Mouse (Mus musculus) megakaryocyte-erythroid progenitor cell, adult 5-6 weeks (primary cell): ENCODE measurements around the gene Kazald1. TPM values are rescaled to one million over a fixed set of nuclear protein-coding genes. Genes with fewer than 3 reads are reported as not detected.

Experiments
- ATAC-seq: replicated peaks from 2 replicates; pipeline ENCODE4 v1.8.0; 2016; ENCODE audit warnings: mild to moderate bottlenecking, inconsistent platforms; ENCODE audit not compliant: severe bottlenecking, poor library complexity, low FRiP score, low TSS enrichment
- total RNA-seq, 2 experiments: library from RNA; stranded (forward) in 1 of 2; stranded (reverse) in 1 of 2; fragments of 200-1000, 215-1000 nt in 1 of 2; fragments of >200 nt in 1 of 2; fragmentation: Nextera tagmentation in 1 of 2; gene quantifications; 2 replicates each; pipeline ENCODE4 v1.2.3; 2014 to 2017

The Kazald1 gene
- total RNA-seq, 2 experiments from 2014 or later, result 1.2 to 1.7 TPM

DNA sequence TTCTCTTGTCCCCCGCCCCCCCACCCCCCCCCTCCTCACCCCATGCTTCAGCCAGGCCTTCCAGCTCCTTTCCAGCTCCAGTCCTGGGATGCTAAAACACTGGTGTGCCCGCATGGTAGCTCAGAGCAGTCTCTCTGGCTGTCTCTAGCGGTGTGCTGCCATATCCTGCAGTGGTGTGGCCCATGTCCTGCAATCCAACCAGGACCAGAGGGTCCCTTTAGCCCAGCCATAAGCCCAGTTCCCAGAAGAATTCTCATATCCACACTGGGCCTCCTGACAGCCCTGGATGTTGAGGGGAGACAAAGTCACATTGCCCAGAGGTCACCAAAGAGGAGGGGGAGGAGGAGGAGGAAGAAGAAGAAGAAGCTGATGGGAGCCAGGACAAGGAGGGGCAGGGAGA lies 39.7 kb downstream of the Kazald1 start:
- no peak for ATAC-seq

- no peak; the same call in 1 of the 2 replicates for ATAC-seq
Measured at GRCm38 (mm10) chr19:45116798-45117197, 41.8 kb downstream of the Kazald1 start.

Other genes starting within 250 kb of the Kazald1 start
- gene Slf2, start 144.1 kb upstream of the Kazald1 start, total RNA-seq (2014; fragmentation: Nextera tagmentation), result 34.3 and 38.4 TPM in 2 replicates
- 48.3 and 52.1 TPM in 2 replicates for gene Slf2, start 144.1 kb upstream of the Kazald1 start, total RNA-seq (2017)
- gene Sema4g, start 86.1 kb upstream of the Kazald1 start, total RNA-seq (2014; fragmentation: Nextera tagmentation), result 1.4 TPM in 1 of 2 replicates, not detected in the other
- gene Sema4g, start 86.1 kb upstream of the Kazald1 start, total RNA-seq (2017), result not detected in 2 replicates
- 32.5 and 37.0 TPM in 2 replicates for gene Twnk, start 69.6 kb upstream of the Kazald1 start, total RNA-seq (2014; fragmentation: Nextera tagmentation)
- 27.1 and 32.6 TPM in 2 replicates for gene Twnk, start 69.6 kb upstream of the Kazald1 start, total RNA-seq (2017)
- 32.2 and 48.4 TPM in 2 replicates for gene Mrpl43, start 68.8 kb upstream of the Kazald1 start, total RNA-seq (2014; fragmentation: Nextera tagmentation)
- gene Mrpl43, start 68.8 kb upstream of the Kazald1 start, total RNA-seq (2017), result 26.3 and 29.0 TPM in 2 replicates
- gene Lzts2, start 60.8 kb upstream of the Kazald1 start, total RNA-seq (2014; fragmentation: Nextera tagmentation), result 9.0 and 10.2 TPM in 2 replicates
- gene Lzts2, start 60.8 kb upstream of the Kazald1 start, total RNA-seq (2017), result 7.8 and 7.9 TPM in 2 replicates
- not detected in 2 replicates for gene Pdzd7, start 29.5 kb upstream of the Kazald1 start, total RNA-seq (2014; fragmentation: Nextera tagmentation)
- not detected in 2 replicates for gene Pdzd7, start 29.5 kb upstream of the Kazald1 start, total RNA-seq (2017)
- gene Sfxn3, start 27.7 kb upstream of the Kazald1 start, total RNA-seq (2014; fragmentation: Nextera tagmentation), result 10.6 and 23.4 TPM in 2 replicates
- 5.8 and 6.4 TPM in 2 replicates for gene Sfxn3, start 27.7 kb upstream of the Kazald1 start, total RNA-seq (2017)
- gene Tlx1, start 75.4 kb downstream of the Kazald1 start, total RNA-seq (2014; fragmentation: Nextera tagmentation), result not detected in 2 replicates
- not detected in 2 replicates for gene Tlx1, start 75.4 kb downstream of the Kazald1 start, total RNA-seq (2017)
- gene Lbx1, start 160.6 kb downstream of the Kazald1 start, total RNA-seq (2014; fragmentation: Nextera tagmentation), result not detected in 2 replicates
- gene Lbx1, start 160.6 kb downstream of the Kazald1 start, total RNA-seq (2017), result not detected in 2 replicates